Comparison of ENCODE assay signal across 9 mouse cellular contexts in genomic region chr7:16809739-16810138, GRCm38 (mm10). TPM values are rescaled to one million over a fixed set of nuclear protein-coding genes. Genes with fewer than 3 reads are reported as not detected.
DNase-seq lines count a peak whose midpoint lies in the region; ATAC-seq and TF ChIP-seq lines count a peak whose summit lies in the region.
"Had no signal": no experiment of that assay in that cellular context is flagged by ENCODE, and none has a peak within 500 bp of the region (broad histone marks: within the 10 kb centered on the region; RNA-seq: fewer than 3 reads in every experiment).

No protein-coding gene starts in this region.

- WGBS in forebrain, embryonic 11.5 days: 36% methylated on average over 10 of the region's 10 CpGs
- 26% methylated on average over 10 of the region's 10 CpGs for WGBS in hindbrain, embryonic 16.5 days
- 35% methylated on average over 10 of the region's 10 CpGs for WGBS in midbrain, embryonic 13.5 days
- whole genome bisulfite sequencing in spleen, adult 2 months: 56% methylated on average over 10 of the region's 10 CpGs

- peak; percentile 75; the same call in 1 of the 2 replicates for TF ChIP-seq CTCF in spleen, adult 2 months (IDR thresholded peaks at IDR 0.05; ENCODE audit: extremely low read depth, insufficient read depth, insufficient read length, insufficient replicate concordance)

- no peak overlapping the region for H3K9ac ChIP-seq in forebrain, embryonic 11.5 days (ENCODE audit: low read length)
- no peak overlapping the region for H3K9ac ChIP-seq in hindbrain, embryonic 16.5 days (ENCODE audit: low read depth, low read length)
- no peak overlapping the region for H3K9ac ChIP-seq in midbrain, embryonic 13.5 days (replicated peaks)
- H3K9ac ChIP-seq: limb, embryonic 15.5 days had no signal

- H3K4me3 ChIP-seq in forebrain, embryonic 11.5 days (ENCODE audit: low read depth, low read length): no peak overlapping the region
- H3K4me3 ChIP-seq in hindbrain, embryonic 16.5 days (ENCODE audit: low read length): no peak overlapping the region
- 0 out of 2 replicates have a peak overlapping the region, but pooled peaks have one; percentile 53 for H3K4me3 ChIP-seq in midbrain, embryonic 13.5 days (replicated peaks)
- H3K4me3 ChIP-seq in spleen, adult 2 months (ENCODE audit: extremely low read depth, insufficient read depth, insufficient read length): no peak overlapping the region
- H3K4me3 ChIP-seq: limb, embryonic 15.5 days had no signal

- no peak for ATAC-seq in forebrain, embryonic 11.5 days (replicated peaks; ENCODE audit: low FRiP score)
- peak; percentile 10; the same call in 1 of the 2 replicates for ATAC-seq in hindbrain, embryonic 16.5 days
- ATAC-seq in midbrain, embryonic 13.5 days: 0 out of 2 replicates have a peak, but pooled peaks have one; percentile 11

- intact Hi-C loops in left cerebral cortex, postnatal 36 days (cut with DNase I): loop anchor here (2.0 to 5.0 kb wide), 2 partner anchors 38 to 63 kb away; no protein-coding TSS in a partner anchor

- H3K27ac ChIP-seq in forebrain, embryonic 11.5 days (ENCODE audit: low read depth, low read length): no peak overlapping the region
- H3K27ac ChIP-seq in hindbrain, embryonic 16.5 days (ENCODE audit: low read depth, low read length): no peak overlapping the region
- H3K27ac ChIP-seq in midbrain, embryonic 13.5 days: peak overlapping the region; percentile 92; the same call in 1 of the 2 replicates
- no peak overlapping the region for H3K27ac ChIP-seq in spleen, adult 2 months (ENCODE audit: insufficient read depth, low read length)
- H3K27ac ChIP-seq: limb, embryonic 15.5 days had no signal

- peak; percentile 61 to 63 for DNase-seq in adrenal gland, adult 18-20 months (ENCODE audit: low spot score in 2 of 2)
- DNase-seq in adrenal gland, postnatal 4 days (ENCODE audit: low spot score in 2 of 2): no peak
- peak; percentile 71 for DNase-seq in c-Kit-positive CD71-positive TER-119-negative erythroid progenitor cells, embryonic 14.5 days (ENCODE audit: low read depth)
- DNase-seq in forebrain, embryonic 11.5 days (ENCODE audit: low spot score): peak; percentile 82
- DNase-seq in left cerebral cortex, postnatal 36 days (ENCODE audit: low spot score in 2 of 2): peak; percentile 69 to 77
- peak in 1 of 2 experiments; percentile 38 for DNase-seq in spleen, adult 2 months (ENCODE audit: low read depth in 1 of 2, low spot score in 2 of 2)

- H3K4me2 ChIP-seq in forebrain, embryonic 11.5 days (ENCODE audit: low read depth, low read length, severe bottlenecking): no peak overlapping the region
- H3K4me2 ChIP-seq in hindbrain, embryonic 16.5 days (ENCODE audit: low read length): peak overlapping the region; percentile 81; the same call in 1 of the 2 replicates
- peak overlapping the region; percentile 82 for H3K4me2 ChIP-seq in midbrain, embryonic 13.5 days (replicated peaks)
- H3K4me2 ChIP-seq: limb, embryonic 15.5 days had no signal

- TF ChIP-seq POLR2A in spleen, adult 2 months (IDR thresholded peaks at IDR 0.05; ENCODE audit: low read depth, low read length): no peak

- peaks cover 16% of the 10 kb centered on the region for H3K4me1 ChIP-seq in forebrain, embryonic 11.5 days (replicated peaks; ENCODE audit: control insufficient read depth, insufficient read depth, low read length)
- H3K4me1 ChIP-seq in hindbrain, embryonic 16.5 days (ENCODE audit: control insufficient read depth, insufficient read depth, low read depth, low read length): peaks cover 16% of the 10 kb centered on the region
- peaks cover 50% of the 10 kb centered on the region for H3K4me1 ChIP-seq in midbrain, embryonic 13.5 days (replicated peaks)
- no peaks in the 10 kb centered on the region; the same call in 1 of the 2 replicates for H3K4me1 ChIP-seq in spleen, adult 2 months (ENCODE audit: control insufficient read depth, insufficient read depth, insufficient read length)

- H3K36me3 ChIP-seq in forebrain, embryonic 11.5 days (ENCODE audit: control insufficient read depth, insufficient read depth, low read length): no peaks in the 10 kb centered on the region; the same call in 1 of the 2 replicates
- H3K36me3 ChIP-seq in hindbrain, embryonic 16.5 days (ENCODE audit: control insufficient read depth, insufficient read depth, low read length): peaks cover 7% of the 10 kb centered on the region
- H3K36me3 ChIP-seq in midbrain, embryonic 13.5 days: peaks cover 25% of the 10 kb centered on the region
- H3K36me3 ChIP-seq in spleen, adult 2 months (ENCODE audit: control insufficient read depth, insufficient read depth, low read length): peaks cover 12% of the 10 kb centered on the region

- H3K9me3 ChIP-seq in forebrain, embryonic 11.5 days (ENCODE audit: control insufficient read depth, low read length): no peaks in the 10 kb centered on the region
- H3K9me3 ChIP-seq in hindbrain, embryonic 16.5 days (ENCODE audit: control insufficient read depth, low read length): no peaks in the 10 kb centered on the region
- no peaks in the 10 kb centered on the region for H3K9me3 ChIP-seq in midbrain, embryonic 13.5 days
- H3K9me3 ChIP-seq: limb, embryonic 15.5 days had no signal

- H3K27me3 ChIP-seq in forebrain, embryonic 11.5 days (ENCODE audit: control insufficient read depth, insufficient read depth, low read length): peaks cover 28% of the 10 kb centered on the region
- no peaks in the 10 kb centered on the region for H3K27me3 ChIP-seq in hindbrain, embryonic 16.5 days (replicated peaks; ENCODE audit: control insufficient read depth, insufficient read depth, low read length)
- peaks cover 35% of the 10 kb centered on the region for H3K27me3 ChIP-seq in midbrain, embryonic 13.5 days
- H3K27me3 ChIP-seq in spleen, adult 2 months (ENCODE audit: control insufficient read depth, insufficient read depth, low read length): no peaks in the 10 kb centered on the region

RNA-seq across cellular contexts. Expression of gene Strn4, which starts 6.0 kb away (rescaled TPM):
- 10 to 100 TPM; 67.7 to 69.3 TPM for total RNA-seq in adrenal gland, adult 18-20 months (2021)
- 100 to 1,000 TPM in 1 of 2 experiments, 10 to 100 TPM in 1; 96.9 to 106 TPM for total RNA-seq in adrenal gland, postnatal 4 days (2021)
- polyA plus RNA-seq in forebrain, embryonic 11.5 days (2014; fragmentation: Nextera tagmentation; extraction: Ambion mirVana): 137 and 166 TPM in 2 replicates
- polyA plus RNA-seq in hindbrain, embryonic 16.5 days (2015; fragmentation: Nextera tagmentation; extraction: Ambion mirVana): 159 and 170 TPM in 2 replicates
- total RNA-seq in left cerebral cortex, postnatal 36 days (2021): 100 to 1,000 TPM; 310 to 320 TPM
- 184 and 186 TPM in 2 replicates for polyA plus RNA-seq in midbrain, embryonic 13.5 days (2015; fragmentation: Nextera tagmentation; extraction: Ambion mirVana)
- 121 and 148 TPM in 2 replicates for polyA plus RNA-seq in spleen, adult 2 months (2012; rRNA removed)

RNA-seq across cellular contexts. Expression of gene Fkrp, which starts 6.8 kb away (rescaled TPM):
- total RNA-seq in adrenal gland, adult 18-20 months (2021): 10 to 100 TPM; 23.7 to 25.2 TPM
- total RNA-seq in adrenal gland, postnatal 4 days (2021): 10 to 100 TPM; 26.3 to 29.0 TPM
- polyA plus RNA-seq in forebrain, embryonic 11.5 days (2014; fragmentation: Nextera tagmentation; extraction: Ambion mirVana): 27.1 and 29.0 TPM in 2 replicates
- polyA plus RNA-seq in hindbrain, embryonic 16.5 days (2015; fragmentation: Nextera tagmentation; extraction: Ambion mirVana): 46.9 and 48.4 TPM in 2 replicates
- 10 to 100 TPM; 50.4 to 62.8 TPM for total RNA-seq in left cerebral cortex, postnatal 36 days (2021)
- 43.9 and 46.1 TPM in 2 replicates for polyA plus RNA-seq in midbrain, embryonic 13.5 days (2015; fragmentation: Nextera tagmentation; extraction: Ambion mirVana)
- polyA plus RNA-seq in spleen, adult 2 months (2012; rRNA removed): 28.6 and 36.1 TPM in 2 replicates

RNA-seq across cellular contexts. Expression of gene Slc1a5, which starts 28.6 kb away (rescaled TPM):
- total RNA-seq in adrenal gland, adult 18-20 months (2021): 100 to 1,000 TPM in 1 of 2 experiments, 10 to 100 TPM in 1; 89.3 to 253 TPM
- total RNA-seq in adrenal gland, postnatal 4 days (2021): 10 to 100 TPM; 60.8 to 61.0 TPM
- polyA plus RNA-seq in forebrain, embryonic 11.5 days (2014; fragmentation: Nextera tagmentation; extraction: Ambion mirVana): 33.9 and 34.1 TPM in 2 replicates
- polyA plus RNA-seq in hindbrain, embryonic 16.5 days (2015; fragmentation: Nextera tagmentation; extraction: Ambion mirVana): 9.6 and 11.5 TPM in 2 replicates
- total RNA-seq in left cerebral cortex, postnatal 36 days (2021): 1 to 10 TPM; 3.7 to 7.6 TPM
- polyA plus RNA-seq in midbrain, embryonic 13.5 days (2015; fragmentation: Nextera tagmentation; extraction: Ambion mirVana): 13.8 and 14.9 TPM in 2 replicates
- 152 and 243 TPM in 2 replicates for polyA plus RNA-seq in spleen, adult 2 months (2012; rRNA removed)

RNA-seq across cellular contexts. Expression of gene Prkd2, which starts 33.0 kb away (rescaled TPM):
- 10 to 100 TPM; 13.9 to 23.3 TPM for total RNA-seq in adrenal gland, adult 18-20 months (2021)
- 10 to 100 TPM; 22.0 to 22.2 TPM for total RNA-seq in adrenal gland, postnatal 4 days (2021)
- polyA plus RNA-seq in forebrain, embryonic 11.5 days (2014; fragmentation: Nextera tagmentation; extraction: Ambion mirVana): 11.0 and 11.6 TPM in 2 replicates
- 5.2 and 6.5 TPM in 2 replicates for polyA plus RNA-seq in hindbrain, embryonic 16.5 days (2015; fragmentation: Nextera tagmentation; extraction: Ambion mirVana)
- total RNA-seq in left cerebral cortex, postnatal 36 days (2021): 1 to 10 TPM; 3.1 to 7.1 TPM
- polyA plus RNA-seq in midbrain, embryonic 13.5 days (2015; fragmentation: Nextera tagmentation; extraction: Ambion mirVana): 6.4 and 6.6 TPM in 2 replicates
- polyA plus RNA-seq in spleen, adult 2 months (2012; rRNA removed): 183 and 205 TPM in 2 replicates

Comparison
In these comparisons a context has a peak if more than half of its experiments do, and no peak if none do; other contexts are left out.
1. DNase-seq: peak in adrenal gland, adult 18-20 months (2 of 2), c-Kit-positive CD71-positive TER-119-negative erythroid progenitor cells, embryonic 14.5 days (single experiment), forebrain, embryonic 11.5 days (single experiment) and left cerebral cortex, postnatal 36 days (2 of 2); none in adrenal gland, postnatal 4 days (0 of 2).